Mouse (Mus musculus) limb, embryonic 13.5 days (tissue): ENCODE measurements around the gene Pxdn. TPM values are rescaled to one million over a fixed set of nuclear protein-coding genes. Genes with fewer than 3 reads are reported as not detected.

Experiments used
- ATAC-seq: fragments of 200-750 bp; cut with Nextera tagmentation; 2 replicates; pipeline ENCODE4 v1.8.0; 2017; ENCODE audit warnings: low read depth, moderate number of reproducible peaks, moderate TSS enrichment; ENCODE audit not compliant: low FRiP score
- H3K27ac ChIP-seq: fragments of 300-500 bp; sonication (generic); 2 replicates; pipeline ENCODE4 v1.5.1; 2015; ENCODE audit warnings: inconsistent platforms, mild to moderate bottlenecking, moderate library complexity
- H3K27me3 ChIP-seq: fragments of 300-500 bp; sonication (generic); 2 replicates; pipeline ENCODE4 v1.6.1; 2015; ENCODE audit warnings: mild to moderate bottlenecking, inconsistent platforms
- H3K36me3 ChIP-seq: fragments of 300-500 bp; sonication (generic); 2 replicates; pipeline ENCODE4 v1.6.1; 2015; ENCODE audit warnings: inconsistent platforms, mild to moderate bottlenecking, moderate library complexity
- H3K4me1 ChIP-seq: fragments of 300-500 bp; sonication (generic); 2 replicates; pipeline ENCODE4 v1.6.1; 2015; ENCODE audit warnings: inconsistent platforms
- H3K4me2 ChIP-seq: fragments of 300-500 bp; sonication (generic); replicated peaks from 2 replicates; pipeline ENCODE4 v1.6.1; 2015; ENCODE audit warnings: inconsistent platforms, mild to moderate bottlenecking, moderate library complexity
- H3K4me3 ChIP-seq: fragments of 300-500 bp; sonication (generic); 2 replicates; pipeline ENCODE4 v1.5.1; 2015; ENCODE audit warnings: moderate library complexity, mild to moderate bottlenecking, inconsistent platforms
- H3K9ac ChIP-seq: fragments of 300-500 bp; sonication (generic); 2 replicates; pipeline ENCODE4 v1.6.1; 2015; ENCODE audit warnings: mild to moderate bottlenecking, inconsistent platforms
- H3K9me3 ChIP-seq: fragments of 300-500 bp; sonication (generic); 2 replicates; pipeline ENCODE4 v1.6.1; 2016; ENCODE audit warnings: inconsistent platforms
- WGBS: fragments of 180-500 bp; shearing (Covaris S2); methylation state at CpG from one replicate; pipeline ENCODE4 v1.1.7; 2015; 5-methylcytosine and 5-hydroxymethylcytosine counted together
- polyA plus RNA-seq: library from polyadenylated mRNA; unstranded; fragments of >200 nt; fragmentation: Nextera tagmentation; extraction: Ambion mirVana; gene quantifications from 2 replicates; pipeline ENCODE4 v1.2.1, GENCODE M21; 2015

Pxdn gene
- polyA plus RNA-seq, 1 experiment from 2014 or later: 143 TPM

DNA sequence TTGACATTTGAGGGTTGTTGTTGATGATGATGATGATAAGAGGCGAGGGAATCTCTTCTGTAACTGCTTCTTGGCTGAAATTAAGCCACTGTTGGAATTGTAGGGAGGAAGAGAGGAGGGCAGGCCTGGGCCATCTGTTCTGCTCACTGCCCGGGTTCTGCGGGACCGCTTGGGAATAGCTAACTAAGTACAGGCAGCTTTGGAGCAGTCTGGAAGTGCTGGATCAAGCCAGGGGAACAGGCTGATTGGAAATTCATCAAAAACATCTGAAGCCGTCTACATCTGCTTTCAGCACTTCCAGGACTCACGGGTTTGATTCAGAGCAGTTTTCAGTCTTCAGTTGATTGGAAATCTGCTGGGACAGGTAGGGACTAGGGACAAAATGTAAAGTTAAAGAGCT, 120.6 kb downstream of the Pxdn start:
- Histone ChIP-seq H3K9ac (no peak overlapping the region), H3K27me3 (peaks cover 7% of the 10 kb centered on the region), H3K36me3 (no peaks in the 10 kb centered on the region), H3K4me3 (no peak overlapping the region), H3K4me2 (no peak overlapping the region), H3K4me1 (peaks cover 15% of the 10 kb centered on the region), H3K9me3 (no peaks in the 10 kb centered on the region), H3K27ac (no peak overlapping the region)
- ATAC-seq: 0 out of 2 replicates have a peak, but pooled peaks have one; percentile 15
- 19% methylated on average over 6 of the region's 6 CpGs for WGBS

DNA sequence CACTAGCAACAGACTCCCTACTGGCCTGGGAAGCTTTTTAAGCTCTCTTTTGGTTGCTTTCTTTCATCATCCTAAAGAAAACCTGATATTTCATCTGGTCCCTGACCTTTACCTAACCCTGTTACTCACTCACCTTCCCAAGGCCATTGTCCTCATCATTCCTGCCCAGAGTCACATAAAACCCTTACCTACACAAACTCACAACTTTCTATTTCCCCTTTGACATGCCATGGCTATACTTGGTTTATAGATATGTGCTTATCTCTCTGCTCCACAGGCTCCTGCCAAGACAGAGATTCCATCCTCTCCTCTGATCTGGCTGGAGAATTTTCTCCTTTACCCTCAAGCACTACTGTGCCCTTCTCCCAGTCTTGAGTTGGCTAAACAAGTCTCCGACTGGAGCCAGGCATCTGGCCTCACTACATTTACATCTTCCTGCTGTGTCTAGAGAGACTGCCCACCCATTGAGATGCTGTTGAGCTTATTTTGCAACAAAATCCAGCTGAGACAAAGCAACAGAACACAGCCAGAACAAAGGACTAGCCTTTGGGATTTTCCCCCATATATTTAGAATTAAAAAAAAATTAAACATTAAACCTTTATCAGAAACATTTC, 124.2 kb downstream of the Pxdn start:
- Histone ChIP-seq H3K36me3 (no peaks in the 10 kb centered on the region), H3K27ac (no peak overlapping the region), H3K9me3 (no peaks in the 10 kb centered on the region), H3K9ac (no peak overlapping the region), H3K4me3 (no peak overlapping the region), H3K27me3 (peaks cover 7% of the 10 kb centered on the region), H3K4me2 (no peak overlapping the region), H3K4me1 (peaks cover 12% of the 10 kb centered on the region)
- 24% methylated on average over 1 of the region's 1 CpGs for WGBS
- no peak for ATAC-seq

DNA sequence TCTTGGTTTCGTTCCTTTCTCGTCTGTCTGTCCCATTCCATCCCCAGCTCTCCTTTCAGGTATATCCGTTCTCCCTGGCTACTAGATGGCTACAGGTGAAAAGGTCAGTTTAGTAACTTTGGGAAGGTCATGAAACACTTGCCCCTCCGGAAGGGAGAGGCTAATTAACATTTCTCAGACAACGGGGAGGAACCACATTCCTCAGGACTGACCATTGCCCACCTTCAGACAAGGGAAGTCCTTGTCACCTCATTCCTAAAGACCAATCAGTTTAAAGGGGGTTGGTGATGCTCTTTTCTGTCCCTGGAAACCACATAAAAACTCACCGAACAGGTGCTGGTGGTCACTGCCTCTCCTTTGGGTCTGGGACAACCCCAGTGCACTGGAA, 124.7 kb downstream of the Pxdn start:
- Histone ChIP-seq H3K9me3 (no peaks in the 10 kb centered on the region), H3K36me3 (no peaks in the 10 kb centered on the region), H3K9ac (no peak overlapping the region), H3K4me3 (no peak overlapping the region), H3K27ac (no peak overlapping the region), H3K4me1 (peaks cover 12% of the 10 kb centered on the region), H3K27me3 (peaks cover 7% of the 10 kb centered on the region), H3K4me2 (no peak overlapping the region)
- ATAC-seq: no peak
- WGBS: 30% methylated on average over 6 of the region's 6 CpGs

Other genes starting within 250 kb of the Pxdn start
- gene Tpo, start 195.0 kb downstream of the Pxdn start, polyA plus RNA-seq: not detected in 2 replicates